Mouse (Mus musculus): ENCODE results near the gene Pik3c2a. TPM values are rescaled to one million over a fixed set of nuclear protein-coding genes. Genes with fewer than 3 reads are reported as not detected.

Gene Pik3c2a
- total RNA-seq, 2 experiments from 2014 or later = 23.4 to 25.9 TPM

DNA sequence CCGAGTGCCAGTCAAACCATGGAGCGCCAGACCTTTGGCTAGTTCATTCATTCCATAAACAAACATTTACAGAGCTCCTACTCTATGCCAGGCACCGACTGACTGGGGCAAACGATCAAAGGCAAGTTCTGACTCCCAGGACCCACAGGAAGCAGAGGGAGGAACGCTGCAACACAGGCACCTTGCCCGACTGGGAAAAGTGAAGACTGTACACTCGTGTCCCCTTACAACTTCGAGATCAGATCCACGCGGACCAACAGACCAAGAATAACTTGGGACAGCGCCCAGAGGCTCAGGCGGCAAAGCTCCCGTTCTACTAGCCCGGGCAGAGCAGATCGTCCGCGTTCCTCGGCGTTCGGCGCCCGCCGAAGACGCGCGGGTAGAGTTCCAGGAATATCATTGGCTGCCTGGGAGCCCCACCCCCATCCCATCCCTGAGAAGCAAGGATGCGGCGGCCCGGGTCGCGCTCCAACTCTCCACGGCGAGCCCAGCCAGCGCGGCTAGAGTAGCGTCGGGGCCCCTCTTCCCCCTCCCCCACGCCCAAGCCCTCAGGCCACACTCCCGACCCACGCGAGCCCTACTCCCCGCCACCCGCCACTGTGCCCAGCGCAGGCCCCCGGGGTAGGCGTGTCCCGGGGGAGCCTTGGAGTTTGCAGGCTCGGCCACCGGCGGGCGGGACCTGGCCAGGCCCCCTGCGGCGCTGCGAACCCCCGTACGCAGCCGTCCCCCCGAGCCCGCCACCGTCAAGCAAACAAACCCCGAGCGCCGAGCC is 136.0 kb downstream of the Pik3c2a start:
- DNase-seq = peak; percentile 68 to 69
- intact Hi-C loops (cut with DNase I) = no loop called here

DNA sequence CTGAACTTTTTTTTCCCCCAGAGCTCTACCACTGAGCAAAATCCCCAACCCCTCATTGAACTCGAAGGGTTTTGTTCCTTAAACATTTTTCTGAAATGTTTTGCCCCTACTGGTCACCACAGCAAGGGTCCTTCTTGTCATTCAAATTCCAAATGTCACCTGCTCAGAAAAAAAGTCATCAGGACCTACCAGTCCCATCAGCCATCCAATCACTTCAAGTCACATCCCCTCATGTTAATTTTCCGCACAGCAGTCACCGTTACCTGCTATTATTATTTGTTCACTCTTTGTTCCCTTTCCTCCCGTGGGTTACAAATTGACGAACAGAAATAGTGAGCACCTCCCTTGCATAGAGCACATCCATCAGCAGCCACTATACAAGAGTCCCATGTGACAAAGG is 136.6 kb downstream of the Pik3c2a start:
- intact Hi-C loops (cut with DNase I) = no loop called here
- no peak for DNase-seq

DNA sequence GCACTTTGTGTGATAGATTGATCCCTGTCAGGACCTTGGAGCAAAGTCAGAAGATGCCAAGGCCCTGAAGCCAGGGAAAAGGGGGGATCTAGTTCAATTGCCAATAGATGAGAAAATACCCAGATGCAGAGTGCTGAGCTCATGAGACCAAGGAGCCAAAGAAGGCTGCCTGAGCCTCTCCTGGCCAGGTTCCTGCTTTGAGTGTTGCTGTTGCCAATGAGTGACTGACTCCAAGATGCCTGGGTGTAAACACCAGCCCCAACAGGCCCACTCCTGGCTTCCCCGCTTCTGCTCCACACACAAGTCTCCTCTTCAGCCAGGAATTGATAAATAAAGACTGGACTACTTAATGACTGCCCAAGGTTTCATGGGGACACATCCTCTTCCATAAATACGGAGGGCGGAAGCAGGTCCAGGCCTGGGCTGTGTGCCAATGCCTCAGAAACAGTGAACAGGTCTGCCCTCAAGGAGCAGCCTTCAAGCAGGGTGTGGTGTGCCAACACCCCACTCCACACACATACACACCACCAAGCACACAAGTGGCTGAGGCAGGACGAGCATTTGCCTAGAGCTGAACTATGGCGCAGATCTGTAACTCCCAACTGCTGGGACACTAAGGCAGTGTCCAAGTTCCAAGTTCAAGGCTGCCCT is 141.5 kb downstream of the Pik3c2a start:
- DNase-seq = peak; percentile 12 to 27
- intact Hi-C loops (cut with DNase I) = no loop called here

GRCm38 (mm10) chr7:116301144-116301543 is 142.1 kb downstream of the Pik3c2a start:
- DNase-seq = no peak
- intact Hi-C loops (cut with DNase I) = no loop called here

DNA sequence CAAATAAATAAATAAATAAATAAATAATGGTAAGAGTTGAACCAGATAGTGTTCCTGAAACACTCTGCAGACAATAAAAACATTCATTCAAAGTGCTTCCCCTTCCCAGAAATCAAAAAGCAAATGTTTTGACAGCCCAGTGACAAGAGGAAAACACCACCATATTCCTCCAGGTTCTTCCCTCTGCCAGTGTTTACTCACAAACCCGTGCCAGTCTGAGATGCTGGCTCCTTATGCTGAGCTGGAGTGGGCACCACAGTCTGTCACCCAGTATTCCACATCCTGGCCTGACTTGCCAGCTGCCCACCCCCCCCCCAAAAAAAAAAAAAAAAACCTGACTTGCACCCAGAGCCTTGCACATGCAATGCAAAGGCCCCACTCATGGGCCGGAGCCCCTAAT is 144.4 kb downstream of the Pik3c2a start:
- intact Hi-C loops (cut with DNase I) = no loop called here
- DNase-seq = no peak

GRCm38 (mm10) chr7:116298389-116298788 is 144.9 kb downstream of the Pik3c2a start:
- intact Hi-C loops (cut with DNase I) = no loop called here
- no peak for DNase-seq

DNA sequence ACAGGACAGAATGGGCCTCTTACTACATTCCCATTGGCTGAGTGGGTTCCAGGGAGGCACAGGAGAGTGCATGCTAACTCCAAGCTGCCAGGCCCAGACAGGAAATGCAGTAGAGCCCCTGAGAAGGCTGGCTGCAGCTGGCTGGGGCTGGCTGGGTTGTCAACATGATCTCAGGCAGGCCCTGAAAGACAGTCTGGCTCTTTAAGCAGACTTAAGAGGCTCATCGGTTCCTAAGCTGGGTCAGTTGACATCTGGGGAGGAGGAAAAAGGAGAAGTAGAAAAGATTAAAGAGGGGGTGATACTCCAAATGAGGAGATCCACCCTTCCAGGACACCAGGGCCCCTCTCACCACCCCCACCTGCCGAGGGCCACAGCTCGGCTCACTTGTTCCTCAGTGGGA is 148.3 kb downstream of the Pik3c2a start:
- intact Hi-C loops (cut with DNase I) = no loop called here
- DNase-seq = no peak

DNA sequence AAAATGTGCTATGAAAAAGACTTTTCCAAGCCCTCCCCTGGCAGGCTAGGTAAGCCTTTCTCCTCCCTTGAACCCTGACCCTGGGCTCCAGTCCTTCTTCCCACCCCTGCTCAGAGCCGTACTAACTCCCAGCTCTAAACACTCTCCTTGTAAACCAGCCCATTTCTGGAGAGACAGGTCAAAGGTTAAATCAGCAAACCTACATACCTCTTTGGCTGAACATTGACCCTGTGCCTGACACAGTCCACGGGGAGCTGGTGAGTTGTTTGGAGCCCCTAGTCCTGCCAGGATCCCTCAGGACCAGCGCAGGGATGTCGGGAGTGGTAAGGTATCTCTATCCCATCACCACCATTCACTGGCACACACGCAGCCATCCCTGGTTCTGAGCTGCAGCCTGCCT is 150.9 kb downstream of the Pik3c2a start:
- intact Hi-C loops (cut with DNase I) = no loop called here
- DNase-seq = no peak

DNA sequence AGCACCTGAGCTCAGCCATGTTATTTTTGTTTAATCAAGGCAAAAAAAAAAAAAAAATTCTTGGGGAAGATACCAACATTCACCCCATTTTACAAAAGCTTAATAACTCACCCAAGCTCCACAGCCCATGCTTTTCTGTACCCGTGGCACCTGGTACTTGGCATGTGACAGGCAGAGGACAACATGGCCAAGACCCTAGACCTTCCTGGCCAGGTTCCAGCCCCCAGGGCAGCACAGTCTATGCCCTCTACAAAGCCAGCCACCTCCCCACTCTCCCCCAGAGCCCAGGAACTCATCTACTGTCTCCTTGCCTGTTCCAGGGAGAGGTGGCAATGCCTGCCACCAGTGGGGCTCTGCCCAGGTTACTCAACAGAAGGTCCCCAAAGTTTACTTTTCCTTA is 152.7 kb downstream of the Pik3c2a start:
- intact Hi-C loops (cut with DNase I) = no loop called here
- no peak for DNase-seq

DNA sequence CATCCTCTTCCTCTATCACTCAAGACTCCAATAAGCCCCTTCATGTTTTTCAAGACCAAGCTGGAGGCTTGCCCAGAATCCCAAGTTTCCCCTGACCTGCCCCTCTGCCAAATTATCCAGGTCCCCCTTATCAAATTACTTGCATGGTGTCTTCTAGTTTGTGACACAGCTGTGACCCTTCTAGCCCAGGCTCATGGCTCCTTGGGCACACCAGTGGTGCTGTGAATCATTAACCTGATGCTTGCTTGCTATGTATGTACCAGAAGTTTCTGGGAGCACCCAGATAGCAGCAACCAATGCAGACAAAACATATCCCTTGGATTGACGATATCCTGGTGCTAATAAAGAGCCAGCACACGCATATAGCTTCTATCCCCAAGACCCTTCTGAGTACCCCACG is 154.3 kb downstream of the Pik3c2a start:
- intact Hi-C loops (cut with DNase I) = no loop called here
- no peak for DNase-seq

DNA sequence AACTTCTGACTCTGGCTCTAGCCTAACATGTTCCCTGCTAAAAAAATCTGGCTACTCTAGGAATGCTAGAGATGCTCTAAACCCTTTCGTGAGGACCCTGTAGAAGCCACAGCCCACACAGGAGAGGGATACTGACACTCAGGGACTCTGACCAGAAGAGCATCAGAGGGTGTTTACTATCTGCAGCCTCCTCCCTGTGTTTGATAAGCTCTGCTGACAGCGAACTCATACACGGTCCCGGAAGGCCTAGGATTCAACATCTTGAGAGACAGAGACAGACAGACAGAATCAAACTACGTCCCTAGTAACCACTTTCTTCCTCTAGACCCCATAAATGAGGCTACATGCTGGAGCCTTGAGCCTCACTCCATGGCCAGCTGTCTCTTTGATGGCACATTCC is 155.3 kb downstream of the Pik3c2a start:
- intact Hi-C loops (cut with DNase I) = no loop called here
- no peak for DNase-seq

Other genes starting within 250 kb of the Pik3c2a start
- gene Plekha7, start 135.1 kb downstream of the Pik3c2a start, total RNA-seq (2021) = 1 to 10 TPM; 5.9 to 9.1 TPM
- 100 to 1,000 TPM; 300 to 317 TPM for gene Rps13, start 109.3 kb downstream of the Pik3c2a start, total RNA-seq (2021)
- gene Nucb2, start 60.9 kb upstream of the Pik3c2a start, total RNA-seq (2021) = 10 to 100 TPM in 1 of 2 experiments, 1 to 10 TPM in 1; 8.7 to 10.8 TPM